Mouse (Mus musculus): Measurements from ENCODE around the gene Ccr10. TPM values are rescaled to one million over a fixed set of nuclear protein-coding genes. Genes with fewer than 3 reads are reported as not detected.
A peak's percentile ranks its signal among the peaks of the same experiment; 100 is the strongest.

Ccr10 gene
- polyA plus RNA-seq, 1 experiment from 2014 or later = 0.24 TPM

- H3K9ac ChIP-seq (ENCODE audit: low read depth, low read length) = no peak overlapping the region
Measured at GRCm38 (mm10) chr11:101176933-101177773, 1.9 kb upstream of the Ccr10 start.

GRCm38 (mm10) chr11:101176117-101176691 lies 961 bp upstream of the Ccr10 start:
- ATAC-seq (ENCODE audit: low FRiP score, low TSS enrichment) = no peak
- 0% methylated on average over 25 of the region's 25 CpGs for WGBS
- Histone ChIP-seq H3K27me3 (ENCODE audit: control insufficient read depth, insufficient read depth, low read length) (peaks cover 31% of the 10 kb centered on the region), H3K4me3 (ENCODE audit: low read length) (peak overlapping the region; percentile 31), H3K4me2 (replicated peaks; ENCODE audit: low read depth, low read length) (peak overlapping the region; percentile 78), H3K27ac (ENCODE audit: low read depth, low read length) (no peak overlapping the region), H3K36me3 (ENCODE audit: control insufficient read depth, insufficient read depth, low read length) (no peaks in the 10 kb centered on the region), H3K4me1 (ENCODE audit: control insufficient read depth, insufficient read depth, low read length) (peaks cover 40% of the 10 kb centered on the region), H3K9me3 (ENCODE audit: control insufficient read depth, low read length) (no peaks in the 10 kb centered on the region), H3K9ac (ENCODE audit: low read depth, low read length) (no peak overlapping the region; the same call in 1 of the 2 replicates)

More at GRCm38 (mm10) chr11:101176933-101177773, 1.9 kb upstream of the Ccr10 start:
- Histone ChIP-seq H3K27ac (ENCODE audit: low read depth, low read length) (no peak overlapping the region), H3K9me3 (ENCODE audit: control insufficient read depth, low read length) (no peaks in the 10 kb centered on the region), H3K4me3 (ENCODE audit: low read length) (peak overlapping the region; percentile 31; the same call in 1 of the 2 replicates), H3K27me3 (ENCODE audit: control insufficient read depth, insufficient read depth, low read length) (peaks cover 31% of the 10 kb centered on the region), H3K36me3 (ENCODE audit: control insufficient read depth, insufficient read depth, low read length) (no peaks in the 10 kb centered on the region), H3K4me1 (ENCODE audit: control insufficient read depth, insufficient read depth, low read length) (peaks cover 40% of the 10 kb centered on the region), H3K4me2 (replicated peaks; ENCODE audit: low read depth, low read length) (peak overlapping the region; percentile 78)
- 36% methylated on average over 22 of the region's 22 CpGs for WGBS
- no peak for ATAC-seq (ENCODE audit: low FRiP score, low TSS enrichment)

DNA sequence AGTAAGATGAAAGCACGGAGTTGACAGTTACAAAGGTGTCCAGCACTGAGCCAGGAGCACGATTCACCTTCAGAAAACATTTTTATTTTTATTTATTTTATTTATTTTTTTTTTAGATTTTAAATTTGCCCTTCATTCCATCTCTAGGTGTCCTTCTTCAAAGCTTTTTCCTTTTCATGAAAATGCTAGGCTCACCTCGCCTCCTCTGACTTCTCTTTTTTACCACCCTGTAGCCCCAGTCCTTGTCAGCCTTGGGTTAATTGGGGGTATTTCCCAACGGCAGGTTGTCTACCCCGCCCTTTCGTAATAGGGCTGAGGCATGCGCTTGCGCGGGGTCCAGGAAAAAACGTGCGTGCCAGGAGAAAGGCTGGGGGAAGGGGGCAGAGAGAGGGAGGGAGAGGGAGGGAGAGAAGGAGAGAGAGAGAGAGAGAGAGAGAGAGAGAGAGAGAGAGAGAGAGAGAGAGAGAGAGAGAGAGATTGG lies 433 bp upstream of the Ccr10 start:
- Histone ChIP-seq H3K9ac (ENCODE audit: low read depth, low read length) (no peak overlapping the region), H3K4me3 (ENCODE audit: low read length) (peak overlapping the region; percentile 31; the same call in 1 of the 2 replicates), H3K27me3 (ENCODE audit: control insufficient read depth, insufficient read depth, low read length) (peaks cover 31% of the 10 kb centered on the region), H3K9me3 (ENCODE audit: control insufficient read depth, low read length) (no peaks in the 10 kb centered on the region), H3K4me2 (replicated peaks; ENCODE audit: low read depth, low read length) (peak overlapping the region; percentile 78), H3K36me3 (ENCODE audit: control insufficient read depth, insufficient read depth, low read length) (no peaks in the 10 kb centered on the region), H3K4me1 (ENCODE audit: control insufficient read depth, insufficient read depth, low read length) (peaks cover 40% of the 10 kb centered on the region), H3K27ac (ENCODE audit: low read depth, low read length) (no peak overlapping the region)
- ATAC-seq (ENCODE audit: low FRiP score, low TSS enrichment) = no peak
- WGBS = 10% methylated on average over 11 of the region's 11 CpGs

DNA sequence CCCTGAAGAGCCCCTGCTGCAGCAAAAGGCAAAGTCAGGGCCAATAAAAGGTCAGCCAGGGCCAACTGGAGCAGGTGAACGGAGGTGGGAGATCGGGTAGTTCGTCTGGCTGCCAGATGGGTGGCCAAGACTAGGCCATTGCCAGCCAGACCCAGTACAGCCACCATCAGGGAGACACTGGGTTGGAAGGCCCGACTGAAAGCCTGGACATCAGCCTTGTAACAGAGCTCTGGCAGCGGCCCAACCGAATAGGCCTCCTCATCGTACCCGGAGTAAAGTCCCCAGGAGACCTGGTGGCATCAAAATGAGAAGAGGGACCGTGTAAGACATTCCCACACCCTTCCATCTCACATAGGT lies 876 bp downstream of the Ccr10 start:
- Histone ChIP-seq H3K4me3 (ENCODE audit: low read length) (peak overlapping the region; percentile 38), H3K27ac (ENCODE audit: low read depth, low read length) (peak overlapping the region; percentile 57; the same call in 1 of the 2 replicates), H3K9ac (ENCODE audit: low read depth, low read length) (peak overlapping the region; percentile 51), H3K4me1 (ENCODE audit: control insufficient read depth, insufficient read depth, low read length) (peaks cover 51% of the 10 kb centered on the region), H3K27me3 (ENCODE audit: control insufficient read depth, insufficient read depth, low read length) (peaks cover 31% of the 10 kb centered on the region), H3K9me3 (ENCODE audit: control insufficient read depth, low read length) (no peaks in the 10 kb centered on the region), H3K4me2 (replicated peaks; ENCODE audit: low read depth, low read length) (peak overlapping the region; percentile 78), H3K36me3 (ENCODE audit: control insufficient read depth, insufficient read depth, low read length) (no peaks in the 10 kb centered on the region)
- 26% methylated on average over 9 of the region's 9 CpGs for WGBS
- no peak for ATAC-seq (ENCODE audit: low FRiP score, low TSS enrichment)

- Histone ChIP-seq H3K36me3 (ENCODE audit: control insufficient read depth, insufficient read depth, low read length) (no peaks in the 10 kb centered on the region), H3K9me3 (ENCODE audit: control insufficient read depth, low read length) (no peaks in the 10 kb centered on the region), H3K9ac (ENCODE audit: low read depth, low read length) (peak overlapping the region; percentile 51), H3K4me2 (replicated peaks; ENCODE audit: low read depth, low read length) (peak overlapping the region; percentile 78), H3K4me3 (ENCODE audit: low read length) (peak overlapping the region; percentile 38), H3K27ac (ENCODE audit: low read depth, low read length) (peak overlapping the region; percentile 57; the same call in 1 of the 2 replicates), H3K4me1 (ENCODE audit: control insufficient read depth, insufficient read depth, low read length) (peaks cover 57% of the 10 kb centered on the region), H3K27me3 (ENCODE audit: control insufficient read depth, insufficient read depth, low read length) (peaks cover 28% of the 10 kb centered on the region)
- WGBS = 2% methylated on average over 59 of the region's 61 CpGs
- peak; percentile 62 for ATAC-seq (ENCODE audit: low FRiP score, low TSS enrichment)
Measured at GRCm38 (mm10) chr11:101173631-101174388, 1.4 kb downstream of the Ccr10 start.

- peak overlapping the region; percentile 57; the same call in 1 of the 2 replicates for H3K27ac ChIP-seq (ENCODE audit: low read depth, low read length)
- no peak for ATAC-seq (ENCODE audit: low FRiP score, low TSS enrichment)
- peak overlapping the region; percentile 38; the same call in 1 of the 2 replicates for H3K4me3 ChIP-seq (ENCODE audit: low read length)
- peaks cover under 1% of the 10 kb centered on the region; the same call in 1 of the 2 replicates for H3K36me3 ChIP-seq (ENCODE audit: control insufficient read depth, insufficient read depth, low read length)
- WGBS = 5% methylated on average over 11 of the region's 11 CpGs
- 0 out of 2 replicates have a peak overlapping the region, but pooled peaks have one; percentile 51 for H3K9ac ChIP-seq (ENCODE audit: low read depth, low read length)
- peaks cover 29% of the 10 kb centered on the region for H3K27me3 ChIP-seq (ENCODE audit: control insufficient read depth, insufficient read depth, low read length)
- peaks cover 64% of the 10 kb centered on the region for H3K4me1 ChIP-seq (ENCODE audit: control insufficient read depth, insufficient read depth, low read length)
- H3K4me2 ChIP-seq (replicated peaks; ENCODE audit: low read depth, low read length) = peak overlapping the region; percentile 78
- no peaks in the 10 kb centered on the region for H3K9me3 ChIP-seq (ENCODE audit: control insufficient read depth, low read length)
Measured at GRCm38 (mm10) chr11:101173112-101173511, 2.1 kb downstream of the Ccr10 start.

DNA sequence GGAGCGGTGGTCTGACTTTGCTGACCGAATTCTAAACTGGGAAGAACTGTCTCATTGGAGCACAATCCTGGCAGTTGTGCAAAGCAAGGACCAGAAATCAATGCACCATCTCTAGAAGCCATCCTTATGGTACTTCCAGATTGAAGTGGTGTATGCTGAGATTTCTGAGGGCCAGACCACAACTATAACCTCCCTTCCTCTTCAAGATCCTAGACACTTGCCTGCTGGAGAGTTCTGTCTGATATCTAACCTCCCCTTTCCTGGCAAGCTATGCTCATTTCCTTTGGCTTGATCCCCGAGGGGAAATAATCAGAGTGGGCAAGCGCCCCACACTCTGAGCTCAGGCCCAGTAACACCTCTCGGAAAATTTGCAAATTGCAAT lies 2.8 kb downstream of the Ccr10 start:
- no peaks in the 10 kb centered on the region for H3K9me3 ChIP-seq (ENCODE audit: control insufficient read depth, low read length)
- H3K36me3 ChIP-seq (ENCODE audit: control insufficient read depth, insufficient read depth, low read length) = peaks cover 7% of the 10 kb centered on the region
- 8% methylated on average over 5 of the region's 5 CpGs for WGBS
- peak overlapping the region; percentile 78 for H3K4me2 ChIP-seq (replicated peaks; ENCODE audit: low read depth, low read length)
- H3K27me3 ChIP-seq (ENCODE audit: control insufficient read depth, insufficient read depth, low read length) = peaks cover 27% of the 10 kb centered on the region
- H3K27ac ChIP-seq (ENCODE audit: low read depth, low read length) = peak overlapping the region; percentile 89
- ATAC-seq (ENCODE audit: low FRiP score, low TSS enrichment) = no peak
- H3K4me1 ChIP-seq (ENCODE audit: control insufficient read depth, insufficient read depth, low read length) = peaks cover 65% of the 10 kb centered on the region
- peak overlapping the region; percentile 56 for H3K4me3 ChIP-seq (ENCODE audit: low read length)
- peak overlapping the region; percentile 69; the same call in 1 of the 2 replicates for H3K9ac ChIP-seq (ENCODE audit: low read depth, low read length)

- H3K27ac ChIP-seq (ENCODE audit: low read depth, low read length) = peak overlapping the region; percentile 89
- ATAC-seq (ENCODE audit: low FRiP score, low TSS enrichment) = peak; percentile 41
- WGBS = under 1% methylated on average over 31 of the region's 31 CpGs
Measured at GRCm38 (mm10) chr11:101171721-101172433, 3.4 kb downstream of the Ccr10 start.

More at GRCm38 (mm10) chr11:101171721-101172433, 3.4 kb downstream of the Ccr10 start:
- Histone ChIP-seq H3K9ac (ENCODE audit: low read depth, low read length) (peak overlapping the region; percentile 69; the same call in 1 of the 2 replicates), H3K4me1 (ENCODE audit: control insufficient read depth, insufficient read depth, low read length) (peaks cover 62% of the 10 kb centered on the region), H3K4me3 (ENCODE audit: low read length) (peak overlapping the region; percentile 56), H3K9me3 (ENCODE audit: control insufficient read depth, low read length) (no peaks in the 10 kb centered on the region), H3K36me3 (ENCODE audit: control insufficient read depth, insufficient read depth, low read length) (peaks cover 13% of the 10 kb centered on the region), H3K4me2 (replicated peaks; ENCODE audit: low read depth, low read length) (peak overlapping the region; percentile 78), H3K27me3 (ENCODE audit: control insufficient read depth, insufficient read depth, low read length) (peaks cover 27% of the 10 kb centered on the region)
